In genomic region chr10:97158561-97159395, GRCm38 (mm10) we compare ENCODE assay signal across 9 mouse cellular contexts.
DNase-seq lines count a peak whose midpoint lies in the region; ATAC-seq and TF ChIP-seq lines count a peak whose summit lies in the region.
"Had no signal": no experiment of that assay in that cellular context is flagged by ENCODE, and none has a peak within 500 bp of the region (broad histone marks: within the 10 kb centered on the region; RNA-seq: fewer than 3 reads in every experiment).

No protein-coding gene starts in this region.

- intact Hi-C loops in left cerebral cortex, adult 2 months (cut with DNase I): loop anchor here (2.0 kb wide), 1 partner anchor 80 kb away; no protein-coding TSS in a partner anchor

- H3K27ac ChIP-seq in left cerebral cortex, adult 2 months: peak overlapping the region; percentile 50; the same call in 1 of the 2 replicates
- no peak overlapping the region for H3K27ac ChIP-seq in hindbrain, postnatal 0 days
- H3K27ac ChIP-seq in neural tube, embryonic 14.5 days (ENCODE audit: low read depth, low read length): 0 out of 2 replicates have a peak overlapping the region, but pooled peaks have one; percentile 44
- H3K27ac ChIP-seq: limb, embryonic 15.5 days had no signal

- no peak overlapping the region for H3K9ac ChIP-seq in hindbrain, postnatal 0 days (replicated peaks; ENCODE audit: low read length)
- H3K9ac ChIP-seq in neural tube, embryonic 14.5 days (replicated peaks; ENCODE audit: low read depth, low read length): no peak overlapping the region
- H3K9ac ChIP-seq: limb, embryonic 15.5 days had no signal

- H3K27me3 ChIP-seq in hindbrain, postnatal 0 days (ENCODE audit: insufficient read depth, low read length): no peaks in the 10 kb centered on the region
- H3K27me3 ChIP-seq in neural tube, embryonic 14.5 days (ENCODE audit: control insufficient read depth, insufficient read depth, low read length): no peaks in the 10 kb centered on the region
- H3K27me3 ChIP-seq: limb, embryonic 15.5 days had no signal

- H3K36me3 ChIP-seq in hindbrain, postnatal 0 days (ENCODE audit: insufficient read depth, low read length): no peaks in the 10 kb centered on the region
- no peaks in the 10 kb centered on the region for H3K36me3 ChIP-seq in neural tube, embryonic 14.5 days (ENCODE audit: control insufficient read depth, insufficient read depth, low read length)
- H3K36me3 ChIP-seq: limb, embryonic 15.5 days had no signal

- no peak overlapping the region for H3K4me3 ChIP-seq in left cerebral cortex, adult 2 months
- H3K4me3 ChIP-seq in hindbrain, postnatal 0 days (ENCODE audit: low read length): no peak overlapping the region
- no peak overlapping the region for H3K4me3 ChIP-seq in neural tube, embryonic 14.5 days (ENCODE audit: low read depth, low read length)
- H3K4me3 ChIP-seq: limb, embryonic 15.5 days had no signal

- ATAC-seq in hindbrain, postnatal 0 days: peak; percentile 44
- peak; percentile 26; the same call in 1 of the 2 replicates for ATAC-seq in neural tube, embryonic 14.5 days (ENCODE audit: low read depth)

- no peak for DNase-seq in left cerebral cortex, adult 2 months (ENCODE audit: extremely low spot score in 1 of 2, low spot score in 2 of 2)
- DNase-seq in left cerebral cortex, adult 8-10 months (ENCODE audit: low spot score in 2 of 2): no peak
- peak; percentile 43 to 57 for DNase-seq in cerebellum, postnatal 36 days
- DNase-seq in hindbrain, postnatal 0 days (ENCODE audit: low spot score): peak; percentile 24
- no peak for DNase-seq in T-cell, adult 2 months (ENCODE audit: low spot score)
- DNase-seq in ovary, adult 18-20 months (ENCODE audit: low spot score): no peak
- DNase-seq in thymus, adult 18-20 months: no peak

- TF ChIP-seq CTCF in left cerebral cortex, adult 2 months (IDR thresholded peaks at IDR 0.05): no peak
- no peak for TF ChIP-seq CTCF in hindbrain, postnatal 0 days (IDR thresholded peaks at IDR 0.05; ENCODE audit: low read depth)

- no peaks in the 10 kb centered on the region for H3K9me3 ChIP-seq in hindbrain, postnatal 0 days (ENCODE audit: low read length)
- no peaks in the 10 kb centered on the region for H3K9me3 ChIP-seq in neural tube, embryonic 14.5 days (ENCODE audit: control insufficient read depth, low read length)
- H3K9me3 ChIP-seq: limb, embryonic 15.5 days had no signal

- no peak overlapping the region for H3K4me2 ChIP-seq in hindbrain, postnatal 0 days (ENCODE audit: low read depth, low read length)
- no peak overlapping the region; the same call in 1 of the 2 replicates for H3K4me2 ChIP-seq in neural tube, embryonic 14.5 days (ENCODE audit: low read depth, low read length)
- H3K4me2 ChIP-seq: limb, embryonic 15.5 days had no signal

- 0 out of 2 replicates have a peak, but pooled peaks cover 4% of the 10 kb centered on the region for H3K4me1 ChIP-seq in hindbrain, postnatal 0 days (ENCODE audit: insufficient read depth, low read length)
- H3K4me1 ChIP-seq in neural tube, embryonic 14.5 days (ENCODE audit: control insufficient read depth, insufficient read depth, low read length): peaks cover 10% of the 10 kb centered on the region
- H3K4me1 ChIP-seq: limb, embryonic 15.5 days had no signal

- 36% methylated on average over 10 of the region's 11 CpGs for WGBS in hindbrain, postnatal 0 days
- 38% methylated on average over 10 of the region's 11 CpGs for WGBS in neural tube, embryonic 14.5 days

Comparison
In these comparisons a context has a peak if more than half of its experiments do, and no peak if none do; other contexts are left out.
1. DNase-seq: peak in cerebellum, postnatal 36 days (2 of 2) and hindbrain, postnatal 0 days (single experiment); none in left cerebral cortex, adult 2 months (0 of 2), left cerebral cortex, adult 8-10 months (0 of 2), T-cell, adult 2 months (single experiment), ovary, adult 18-20 months (single experiment) and thymus, adult 18-20 months (0 of 2).